Mouse (Mus musculus): ENCODE data around the gene Ktn1.

The Ktn1 gene

GRCm38 (mm10) chr14:47765192-47765591, 116.9 kb downstream of the Ktn1 start:
- DNase-seq, result no peak

- no peak for DNase-seq
These were observed 117.5 kb downstream of the Ktn1 start for GRCm38 (mm10) chr14:47765796-47766195.

- DNase-seq, result no peak
These were observed 118.1 kb downstream of the Ktn1 start for GRCm38 (mm10) chr14:47766373-47766772.

GRCm38 (mm10) chr14:47771496-47771895, 123.2 kb downstream of the Ktn1 start:
- no peak for DNase-seq

- no peak for DNase-seq
These were observed 127.3 kb downstream of the Ktn1 start for GRCm38 (mm10) chr14:47775543-47775942.

- DNase-seq, result no peak
These were observed 128.2 kb downstream of the Ktn1 start for GRCm38 (mm10) chr14:47776260-47777035.

DNA sequence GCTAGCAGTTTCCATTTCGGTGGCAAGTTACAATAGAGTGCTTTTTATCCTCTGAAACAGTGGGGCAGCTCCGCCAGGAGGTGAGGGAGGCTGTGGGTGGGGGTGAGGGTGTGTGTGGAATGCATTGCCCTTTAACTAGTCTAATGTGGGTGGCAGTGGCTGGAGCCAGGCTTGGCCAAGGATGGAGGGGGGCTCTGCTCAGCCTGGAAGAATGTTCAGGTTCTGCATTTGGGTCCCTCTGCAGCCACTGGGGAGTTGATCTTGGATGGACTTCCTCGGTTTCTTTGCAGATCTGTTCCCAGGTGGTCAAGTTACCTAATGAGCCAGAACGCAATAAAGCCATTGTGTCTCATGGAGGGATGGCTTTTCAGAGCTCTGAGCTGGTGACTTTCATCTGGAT, 137.9 kb downstream of the Ktn1 start:
- no peak for DNase-seq

Data from cerebellum, adult 8-10 months (tissue).